Mouse (Mus musculus): ENCODE data around the gene Kdelc2.

GRCm38 (mm10) chr9:53383951-53384866, at the start of gene Kdelc2:
- TF ChIP-seq E2F4 (IDR thresholded peaks at IDR 0.05; ENCODE audit: insufficient replicate concordance, low read depth, low read length): no peak
- TF ChIP-seq POLR2A (IDR thresholded peaks at IDR 0.05; ENCODE audit: low read depth, low read length): no peak
- TF ChIP-seq ZNF384 (IDR thresholded peaks at IDR 0.05; ENCODE audit: low read depth, low read length): no peak
- TF ChIP-seq CTCF (conservative IDR thresholded peaks at IDR 0.05 in 1 of 2, IDR thresholded peaks at IDR 0.05 in 1 of 2; ENCODE audit: low read depth in 2 of 2, low read length in 2 of 2): no peak
- TF ChIP-seq SMC3 (IDR thresholded peaks at IDR 0.05; ENCODE audit: low read depth, low read length): no peak
- no peak for TF ChIP-seq EP300 (IDR thresholded peaks at IDR 0.05; ENCODE audit: low read length)
- no peak for TF ChIP-seq NELFE (IDR thresholded peaks at IDR 0.05; ENCODE audit: low read depth, low read length)
- no peak for TF ChIP-seq ZMIZ1 (IDR thresholded peaks at IDR 0.05; ENCODE audit: low read depth, low read length)
- no peak for TF ChIP-seq MAX (IDR thresholded peaks at IDR 0.05; ENCODE audit: low read length)
- no peak for TF ChIP-seq USF2 (conservative IDR thresholded peaks at IDR 0.05; ENCODE audit: low read depth, low read length)
- TF ChIP-seq ZC3H11A (IDR thresholded peaks at IDR 0.05; ENCODE audit: low read depth, low read length): no peak
- TF ChIP-seq MYC (IDR thresholded peaks at IDR 0.05; ENCODE audit: low read depth, low read length): no peak
- TF ChIP-seq ETS1 (conservative IDR thresholded peaks at IDR 0.05; ENCODE audit: low read depth, low read length): no peak
